Mouse (Mus musculus) adrenal gland (tissue): ENCODE results near the gene Fgfr2.

Source experiments
- intact Hi-C: fragments of 180-260 bp; cut with DNase I; formaldehyde crosslinking; loops from one replicate; pipeline ENCODE4 v1.15.1; 2025

Gene Fgfr2

GRCm38 (mm10) chr7:132494263-132494662 is 628.9 kb downstream of the Fgfr2 start:
- intact Hi-C loops = no loop called here

GRCm38 (mm10) chr7:132493632-132494031 is 629.5 kb downstream of the Fgfr2 start:
- intact Hi-C loops = no loop called here

GRCm38 (mm10) chr7:132491902-132492301 is 631.2 kb downstream of the Fgfr2 start:
- intact Hi-C loops = no loop called here

GRCm38 (mm10) chr7:132487361-132487760 is 635.8 kb downstream of the Fgfr2 start:
- intact Hi-C loops = no loop called here

- intact Hi-C loops = no loop called here
Observed at GRCm38 (mm10) chr7:132486403-132487178, 636.6 kb downstream of the Fgfr2 start.

GRCm38 (mm10) chr7:132484424-132484823 is 638.7 kb downstream of the Fgfr2 start:
- intact Hi-C loops = no loop called here

- intact Hi-C loops = no loop called here
Observed at GRCm38 (mm10) chr7:132480696-132481306, 642.3 kb downstream of the Fgfr2 start.

GRCm38 (mm10) chr7:132478295-132478809 is 644.8 kb downstream of the Fgfr2 start:
- intact Hi-C loops = loop anchor here (10.0 kb wide), 1 partner anchor 574 kb away; no protein-coding TSS in a partner anchor

GRCm38 (mm10) chr7:132477753-132478152 is 645.4 kb downstream of the Fgfr2 start:
- intact Hi-C loops = loop anchor here (10.0 kb wide), 1 partner anchor 573 kb away; no protein-coding TSS in a partner anchor

GRCm38 (mm10) chr7:132476491-132476890 is 646.7 kb downstream of the Fgfr2 start:
- intact Hi-C loops = loop anchor here (10.0 kb wide), 1 partner anchor 572 kb away; no protein-coding TSS in a partner anchor

- intact Hi-C loops = loop anchor here (1.0 to 10.0 kb wide), 4 partner anchors 76 to 570 kb away; no protein-coding TSS in a partner anchor
Observed at GRCm38 (mm10) chr7:132475069-132475468, 648.1 kb downstream of the Fgfr2 start.

GRCm38 (mm10) chr7:132471327-132471726 is 651.8 kb downstream of the Fgfr2 start:
- intact Hi-C loops = loop anchor here (10.0 kb wide), 1 partner anchor 567 kb away; no protein-coding TSS in a partner anchor

- intact Hi-C loops = no loop called here
Observed at GRCm38 (mm10) chr7:132468391-132468790, 654.8 kb downstream of the Fgfr2 start.

- intact Hi-C loops = no loop called here
Observed at GRCm38 (mm10) chr7:132465897-132466296, 657.3 kb downstream of the Fgfr2 start.

- intact Hi-C loops = no loop called here
Observed at GRCm38 (mm10) chr7:132464894-132465293, 658.3 kb downstream of the Fgfr2 start.

GRCm38 (mm10) chr7:132458493-132458892 is 664.7 kb downstream of the Fgfr2 start:
- intact Hi-C loops = no loop called here

GRCm38 (mm10) chr7:132455071-132455720 is 668.0 kb downstream of the Fgfr2 start:
- intact Hi-C loops = no loop called here

GRCm38 (mm10) chr7:132449891-132450735 is 673.0 kb downstream of the Fgfr2 start:
- intact Hi-C loops = no loop called here

- intact Hi-C loops = no loop called here
Observed at GRCm38 (mm10) chr7:132448511-132449154, 674.5 kb downstream of the Fgfr2 start.

GRCm38 (mm10) chr7:132447558-132447957 is 675.6 kb downstream of the Fgfr2 start:
- intact Hi-C loops = no loop called here
